Mouse (Mus musculus): ENCODE measurements around the gene Sec16a. TPM values are rescaled to one million over a fixed set of nuclear protein-coding genes. Genes with fewer than 3 reads are reported as not detected.
"Not testable (repeated sequence)": the region's sequence is repeated elsewhere in the genome, so short reads cannot be mapped to it uniquely, and the experiment has no call there.

Sec16a gene
- polyA plus RNA-seq, 1 experiment: 30.6 TPM

DNA sequence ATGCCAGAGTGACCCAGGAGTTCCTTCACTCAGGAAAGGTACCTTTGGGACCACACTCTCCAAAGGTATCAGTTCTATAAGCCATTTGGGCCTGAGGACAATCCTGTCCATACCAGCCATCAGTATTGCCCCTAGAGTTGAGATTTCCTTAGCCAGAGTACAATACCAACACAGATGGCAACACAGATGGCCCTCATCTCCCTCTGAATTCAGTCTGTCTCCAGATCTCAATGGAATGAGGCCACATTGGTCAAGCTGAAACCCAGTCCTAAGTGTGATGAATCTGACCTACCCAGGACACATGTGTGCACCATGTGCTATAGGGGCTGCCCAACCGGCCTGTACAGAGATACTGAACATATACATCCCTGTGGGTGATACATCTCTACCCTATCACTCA, 42.8 kb downstream of the Sec16a start:
- no peak overlapping the region for H3K4me3 ChIP-seq (ENCODE audit: insufficient read depth, low read length)
- peaks cover 7% of the 10 kb centered on the region for H3K4me1 ChIP-seq (ENCODE audit: control insufficient read depth, insufficient read depth, low read length)
- no peak for TF ChIP-seq CTCF (IDR thresholded peaks at IDR 0.05; ENCODE audit: extremely low read depth, insufficient read depth, low read length)
- TF ChIP-seq POLR2A (IDR thresholded peaks at IDR 0.05; ENCODE audit: extremely low read depth, insufficient read depth, low read length): no peak
- H3K27ac ChIP-seq (ENCODE audit: insufficient read depth, low read length): no peak overlapping the region

DNA sequence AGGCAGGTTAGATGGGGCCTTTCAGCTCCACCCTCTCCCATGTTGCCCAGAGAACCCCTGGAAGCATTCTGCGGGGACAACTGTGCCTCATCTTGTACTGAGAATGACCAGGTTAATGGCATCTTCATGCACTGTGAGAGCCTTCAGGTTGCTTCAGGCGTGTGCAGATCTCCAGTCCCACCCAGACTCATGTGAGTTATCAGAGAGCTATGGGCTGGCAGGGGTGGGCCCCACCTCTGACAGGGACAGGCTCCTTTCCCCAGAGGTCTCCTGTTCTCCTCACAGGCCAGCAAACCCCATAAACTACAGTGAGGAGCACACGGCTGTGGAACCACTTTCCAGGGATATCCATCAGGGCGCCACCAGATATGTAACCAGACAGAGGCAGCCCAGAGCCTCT, 44.0 kb downstream of the Sec16a start:
- TF ChIP-seq POLR2A (IDR thresholded peaks at IDR 0.05; ENCODE audit: extremely low read depth, insufficient read depth, low read length) (no peak), CTCF (IDR thresholded peaks at IDR 0.05; ENCODE audit: extremely low read depth, insufficient read depth, low read length) (no peak)
- Histone ChIP-seq H3K4me3 (ENCODE audit: insufficient read depth, low read length) (no peak overlapping the region), H3K27ac (ENCODE audit: insufficient read depth, low read length) (no peak overlapping the region), H3K4me1 (ENCODE audit: control insufficient read depth, insufficient read depth, low read length) (peaks cover 1% of the 10 kb centered on the region; the same call in 1 of the 2 replicates)

DNA sequence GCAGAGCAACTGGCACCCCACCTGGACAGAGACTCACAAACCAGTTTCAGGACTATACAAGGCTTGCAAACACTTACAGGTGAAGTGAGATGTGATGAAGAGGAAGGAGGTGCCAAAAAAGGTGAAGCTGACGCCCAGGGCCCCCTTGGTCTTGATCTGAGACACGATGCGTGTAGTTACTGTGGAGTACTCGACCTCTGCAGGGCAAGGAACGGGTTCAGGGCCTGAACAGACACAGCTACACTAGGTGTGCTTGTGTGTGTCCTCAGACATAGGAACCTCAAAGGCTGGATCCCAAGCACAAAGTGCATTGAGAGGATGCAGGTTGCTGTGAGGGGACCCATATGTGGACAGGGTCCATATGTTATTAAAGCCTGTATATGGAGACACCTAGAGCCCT, 44.7 kb downstream of the Sec16a start:
- Histone ChIP-seq H3K27ac (ENCODE audit: insufficient read depth, low read length) (no peak overlapping the region), H3K4me3 (ENCODE audit: insufficient read depth, low read length) (no peak overlapping the region), H3K4me1 (ENCODE audit: control insufficient read depth, insufficient read depth, low read length) (no peaks in the 10 kb centered on the region)
- no peak for TF ChIP-seq POLR2A (IDR thresholded peaks at IDR 0.05; ENCODE audit: extremely low read depth, insufficient read depth, low read length)
- no peak for TF ChIP-seq CTCF (IDR thresholded peaks at IDR 0.05; ENCODE audit: extremely low read depth, insufficient read depth, low read length)

DNA sequence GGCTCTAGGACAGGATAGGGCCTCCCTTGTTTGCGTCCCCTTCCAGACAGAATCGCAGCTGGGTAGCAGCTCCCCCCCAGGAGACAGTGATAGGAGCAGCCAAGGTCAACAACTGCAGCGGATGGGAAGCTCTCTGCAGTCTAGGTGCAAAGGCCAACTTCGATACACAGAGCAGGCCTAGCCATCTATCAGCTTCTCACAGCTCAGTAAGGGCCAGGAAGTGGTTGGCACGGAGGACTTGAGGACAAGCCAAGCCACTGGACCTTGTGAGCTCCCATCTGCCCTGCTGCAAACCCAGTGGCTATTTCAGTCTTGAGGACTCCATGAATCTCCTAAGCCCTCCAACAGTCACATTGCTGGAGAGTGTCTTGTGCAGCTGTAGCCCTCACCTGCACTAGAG, 45.4 kb downstream of the Sec16a start:
- TF ChIP-seq CTCF (IDR thresholded peaks at IDR 0.05; ENCODE audit: extremely low read depth, insufficient read depth, low read length): no peak
- TF ChIP-seq POLR2A (IDR thresholded peaks at IDR 0.05; ENCODE audit: extremely low read depth, insufficient read depth, low read length): no peak
- Histone ChIP-seq H3K27ac (ENCODE audit: insufficient read depth, low read length) (no peak overlapping the region), H3K4me1 (ENCODE audit: control insufficient read depth, insufficient read depth, low read length) (no peaks in the 10 kb centered on the region), H3K4me3 (ENCODE audit: insufficient read depth, low read length) (no peak overlapping the region)

DNA sequence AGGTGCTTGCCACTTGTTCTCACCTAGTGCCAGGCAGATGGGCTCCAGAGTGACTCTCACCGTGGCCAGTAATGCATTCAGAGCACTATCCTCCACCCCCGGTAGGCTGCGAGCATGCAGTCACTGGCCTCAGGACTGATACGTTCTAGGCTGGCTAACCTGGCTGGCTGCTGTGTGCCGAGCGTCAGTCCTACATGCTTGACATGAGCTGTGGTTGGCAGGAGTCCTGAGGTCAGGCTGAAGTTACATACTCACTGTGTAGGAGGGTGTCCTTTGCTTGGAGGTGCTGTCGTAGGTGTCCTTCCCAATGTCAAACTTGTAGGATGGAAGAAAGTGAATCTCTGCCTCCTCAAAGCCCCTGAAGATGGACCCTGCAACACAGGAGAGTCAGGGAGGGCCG, 46.0 kb downstream of the Sec16a start:
- TF ChIP-seq CTCF (IDR thresholded peaks at IDR 0.05; ENCODE audit: extremely low read depth, insufficient read depth, low read length): no peak
- TF ChIP-seq POLR2A (IDR thresholded peaks at IDR 0.05; ENCODE audit: extremely low read depth, insufficient read depth, low read length): peak; percentile 31; the same call in 1 of the 2 replicates
- no peaks in the 10 kb centered on the region for H3K4me1 ChIP-seq (ENCODE audit: control insufficient read depth, insufficient read depth, low read length)
- no peak overlapping the region for H3K4me3 ChIP-seq (ENCODE audit: insufficient read depth, low read length)
- H3K27ac ChIP-seq (ENCODE audit: insufficient read depth, low read length): no peak overlapping the region

DNA sequence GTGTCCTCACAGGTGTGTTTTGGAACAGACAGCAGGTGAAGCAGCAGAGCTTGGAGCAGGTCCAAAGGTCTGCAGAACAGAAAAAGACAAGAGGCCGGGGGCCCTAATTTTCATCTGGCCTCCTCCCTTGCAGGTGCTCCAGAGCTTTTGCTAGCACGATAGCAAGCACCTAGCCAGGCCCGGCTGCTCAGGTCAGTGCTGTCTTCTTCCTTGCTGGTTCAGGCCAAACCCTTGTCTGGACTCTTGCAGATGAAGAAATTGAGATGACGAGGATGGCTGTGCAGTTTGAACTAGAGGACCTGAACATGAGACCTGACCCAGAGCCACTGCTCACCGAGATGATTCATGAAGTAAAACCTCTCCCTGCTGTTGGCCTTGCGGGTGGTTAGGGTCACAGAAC, 53.4 kb downstream of the Sec16a start:
- peaks cover 7% of the 10 kb centered on the region; the same call in 1 of the 2 replicates for H3K4me1 ChIP-seq (ENCODE audit: control insufficient read depth, insufficient read depth, low read length)
- H3K4me3 ChIP-seq (ENCODE audit: insufficient read depth, low read length): no peak overlapping the region
- no peak overlapping the region for H3K27ac ChIP-seq (ENCODE audit: insufficient read depth, low read length)
- TF ChIP-seq CTCF (IDR thresholded peaks at IDR 0.05; ENCODE audit: extremely low read depth, insufficient read depth, low read length) (no peak), POLR2A (IDR thresholded peaks at IDR 0.05; ENCODE audit: extremely low read depth, insufficient read depth, low read length) (no peak)

DNA sequence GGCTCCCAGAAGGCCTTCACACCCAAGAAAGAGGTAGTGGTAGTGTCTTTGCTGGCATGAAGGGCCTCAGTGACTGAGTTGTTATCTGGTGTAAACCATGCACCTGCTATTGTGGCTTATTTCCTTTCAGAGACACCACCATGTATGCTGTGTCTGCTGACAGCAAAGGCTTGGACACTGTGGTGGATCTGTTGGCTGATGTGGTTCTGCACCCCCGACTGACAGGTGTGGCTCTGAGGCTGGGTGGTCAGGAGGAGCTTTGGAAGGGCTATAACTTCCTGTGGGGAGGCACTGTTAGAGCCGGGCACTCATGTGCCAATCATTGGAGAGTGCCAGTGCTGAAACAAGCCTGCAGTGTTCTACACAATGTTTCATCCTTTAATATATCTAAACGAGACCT, 54.1 kb downstream of the Sec16a start:
- TF ChIP-seq CTCF (IDR thresholded peaks at IDR 0.05; ENCODE audit: extremely low read depth, insufficient read depth, low read length) (no peak), POLR2A (IDR thresholded peaks at IDR 0.05; ENCODE audit: extremely low read depth, insufficient read depth, low read length) (no peak)
- Histone ChIP-seq H3K4me3 (ENCODE audit: insufficient read depth, low read length) (no peak overlapping the region; the same call in 1 of the 2 replicates), H3K4me1 (ENCODE audit: control insufficient read depth, insufficient read depth, low read length) (peaks cover 7% of the 10 kb centered on the region; the same call in 1 of the 2 replicates), H3K27ac (ENCODE audit: insufficient read depth, low read length) (no peak overlapping the region)

DNA sequence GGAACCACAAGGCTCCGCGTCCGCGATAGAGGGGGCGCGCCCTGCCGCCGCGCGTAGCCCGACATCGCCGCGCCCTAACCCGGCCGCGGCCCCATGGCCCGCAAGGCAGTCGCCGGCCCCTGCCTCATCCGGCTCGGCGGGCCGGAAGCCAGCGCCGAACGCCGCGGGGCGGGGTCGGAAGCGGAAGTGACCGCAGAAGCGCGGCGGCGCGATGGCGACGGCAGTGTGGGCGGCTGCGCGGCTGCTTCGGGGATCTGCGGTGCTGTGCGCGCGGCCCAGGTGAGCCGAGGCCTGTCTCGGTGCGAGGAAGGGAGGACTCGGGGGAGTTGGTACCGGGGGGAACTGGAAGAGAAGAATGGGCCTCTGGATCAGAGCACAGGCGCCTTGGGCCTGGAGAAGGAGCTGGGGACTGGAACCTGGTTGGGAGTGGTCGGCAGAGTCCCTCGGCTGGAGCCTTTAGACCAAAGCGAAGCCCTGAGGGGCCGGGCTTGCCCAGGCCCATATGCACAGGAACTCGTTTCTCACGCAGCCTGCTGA, 55.8 kb downstream of the Sec16a start, which contains the start of the genes Entr1 and Pmpca:
Gene Entr1, minus strand, starts transcription at position 163 of the 537 bp plus-strand sequence.
Gene Pmpca, plus strand, starts transcription at position 186 of the 537 bp plus-strand sequence.
- peak; percentile 65; the same call in 1 of the 2 replicates for TF ChIP-seq POLR2A (IDR thresholded peaks at IDR 0.05; ENCODE audit: extremely low read depth, insufficient read depth, low read length)
- TF ChIP-seq CTCF (IDR thresholded peaks at IDR 0.05; ENCODE audit: extremely low read depth, insufficient read depth, low read length): no peak
- peak within 1 kb of the TSS; percentile 48 for H3K27ac ChIP-seq (ENCODE audit: insufficient read depth, low read length)
- peaks cover 7% of the 10 kb centered on the region; the same call in 1 of the 2 replicates for H3K4me1 ChIP-seq (ENCODE audit: control insufficient read depth, insufficient read depth, low read length)
- peak within 1 kb of the TSS; percentile 96 for H3K4me3 ChIP-seq (ENCODE audit: insufficient read depth, low read length)

DNA sequence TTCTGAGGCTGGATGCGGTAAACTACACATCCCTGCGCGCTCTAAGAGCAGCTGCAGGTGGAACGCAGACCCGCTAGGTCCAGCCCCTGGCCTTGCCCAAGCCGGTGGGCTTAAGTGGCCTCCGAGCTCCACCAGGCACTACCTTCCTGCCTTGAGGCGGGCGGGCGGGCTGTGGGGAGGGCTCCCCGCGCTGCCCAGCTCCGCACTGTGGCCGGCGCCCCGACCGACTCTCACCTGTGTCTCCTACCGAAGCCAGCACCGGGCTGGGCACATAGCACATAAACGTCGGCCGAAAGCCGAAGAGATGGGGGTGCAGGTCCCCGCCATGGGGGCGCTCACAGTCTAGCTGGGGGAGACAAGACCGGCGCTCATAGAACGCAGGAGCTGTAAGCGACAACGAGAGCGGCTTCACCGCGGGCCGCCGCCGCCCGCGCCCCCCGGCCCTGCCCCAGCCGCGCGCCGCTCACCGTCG, 56.3 kb downstream of the Sec16a start:
- TF ChIP-seq POLR2A (IDR thresholded peaks at IDR 0.05; ENCODE audit: extremely low read depth, insufficient read depth, low read length) (no peak), CTCF (IDR thresholded peaks at IDR 0.05; ENCODE audit: extremely low read depth, insufficient read depth, low read length) (no peak)

DNA sequence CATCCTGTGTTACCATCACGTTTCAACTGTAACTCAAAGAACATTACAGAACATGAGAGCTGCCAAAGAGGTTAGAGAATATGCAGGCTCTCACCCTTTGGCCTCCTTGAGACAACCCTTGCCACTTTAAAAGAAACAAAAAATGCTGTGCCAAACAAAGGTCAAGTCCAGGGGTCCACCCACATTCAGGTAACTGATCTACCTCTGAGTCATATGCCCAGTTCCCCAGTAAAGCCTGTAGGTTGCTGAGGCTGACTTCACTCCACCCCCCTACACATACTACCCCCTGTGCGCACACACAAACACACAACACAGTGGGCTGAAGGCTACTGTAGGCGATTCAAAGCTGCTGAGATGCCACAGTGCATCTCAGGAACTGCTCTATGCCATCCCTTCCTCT, 57.3 kb downstream of the Sec16a start:
- H3K27ac ChIP-seq (ENCODE audit: insufficient read depth, low read length): no peak overlapping the region
- H3K4me3 ChIP-seq (ENCODE audit: insufficient read depth, low read length): no peak overlapping the region; the same call in 1 of the 2 replicates
- peaks cover 7% of the 10 kb centered on the region; the same call in 1 of the 2 replicates for H3K4me1 ChIP-seq (ENCODE audit: control insufficient read depth, insufficient read depth, low read length)
- no peak for TF ChIP-seq POLR2A (IDR thresholded peaks at IDR 0.05; ENCODE audit: extremely low read depth, insufficient read depth, low read length)
- no peak for TF ChIP-seq CTCF (IDR thresholded peaks at IDR 0.05; ENCODE audit: extremely low read depth, insufficient read depth, low read length)

More for the DNA sequence above, 56.3 kb downstream of the Sec16a start:
- Histone ChIP-seq H3K4me1 (ENCODE audit: control insufficient read depth, insufficient read depth, low read length) (peaks cover 7% of the 10 kb centered on the region; the same call in 1 of the 2 replicates), H3K27ac (ENCODE audit: insufficient read depth, low read length) (no peak overlapping the region), H3K4me3 (ENCODE audit: insufficient read depth, low read length) (peak overlapping the region; percentile 96)

DNA sequence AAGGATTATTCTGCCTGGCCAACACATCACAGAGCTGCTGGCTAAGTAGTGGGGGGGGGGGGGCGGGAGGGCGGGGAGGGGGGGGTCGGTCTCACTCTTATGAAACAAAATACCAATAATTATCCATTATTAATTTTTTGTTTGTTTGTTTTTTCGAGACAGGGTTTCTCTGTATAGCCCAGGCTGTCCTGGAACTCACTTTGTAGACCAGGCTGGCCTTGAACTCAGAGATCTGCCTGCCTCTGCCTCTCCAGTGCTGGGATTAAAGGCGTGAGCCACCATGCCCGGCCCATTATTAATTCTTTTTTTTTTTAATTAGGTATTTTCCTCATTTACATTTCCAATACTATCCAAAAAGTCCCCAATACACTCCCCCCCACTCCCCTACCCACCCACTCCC, 64.1 kb downstream of the Sec16a start:
- not testable (repeated sequence) for H3K27ac ChIP-seq (ENCODE audit: insufficient read depth, low read length); H3K4me1 ChIP-seq (ENCODE audit: control insufficient read depth, insufficient read depth, low read length)
- peak overlapping the region; percentile 60 for H3K4me3 ChIP-seq (ENCODE audit: insufficient read depth, low read length)
